Mouse (Mus musculus): ENCODE results near the gene Fam167b. TPM values are rescaled to one million over a fixed set of nuclear protein-coding genes. Genes with fewer than 3 reads are reported as not detected.
A peak's percentile ranks its signal among the peaks of the same experiment; 100 is the strongest.
"Not testable (repeated sequence)": the region's sequence is repeated elsewhere in the genome, so short reads cannot be mapped to it uniquely, and the experiment has no call there.

Gene Fam167b
- polyA plus RNA-seq, 1 experiment from 2014 or later: 5.8 TPM

DNA sequence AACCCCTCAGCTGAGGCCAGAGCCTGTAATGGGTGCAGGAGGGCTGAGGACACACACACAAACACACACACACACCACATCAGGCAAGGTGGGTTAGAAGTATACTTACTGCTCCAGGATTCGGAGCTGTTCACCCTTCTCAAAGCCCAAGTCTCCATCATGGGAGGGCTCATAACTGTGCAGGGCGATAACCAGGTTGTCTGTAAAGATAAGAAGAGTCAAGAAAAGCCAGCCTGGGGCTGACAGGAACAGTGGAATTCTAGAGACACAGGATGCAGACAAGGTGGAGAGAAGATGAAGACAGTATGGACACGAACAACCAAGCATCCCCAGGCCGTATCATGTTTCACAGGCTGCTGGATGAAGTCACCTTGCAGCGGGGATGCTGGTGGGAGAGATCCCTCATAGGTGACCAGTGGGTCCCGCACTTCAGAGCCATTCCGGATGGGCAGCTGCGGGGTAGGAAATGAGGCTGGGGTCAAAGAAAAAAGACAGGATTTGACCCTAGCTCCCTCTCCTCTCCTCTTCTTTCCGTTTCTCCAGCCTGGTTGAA lies 21.0 kb downstream of the Fam167b start:
- H3K36me3 ChIP-seq: no peaks in the 10 kb centered on the region
- ATAC-seq (ENCODE audit: insufficient number of reproducible peaks, insufficient read depth, low FRiP score, low TSS enrichment, low read depth): no peak
- peak overlapping the region; percentile 86 for H3K4me2 ChIP-seq
- peak overlapping the region; percentile 78; the same call in 1 of the 2 replicates for H3K27ac ChIP-seq
- H3K4me3 ChIP-seq: peak overlapping the region; percentile 55
- no peaks in the 10 kb centered on the region for H3K27me3 ChIP-seq
- H3K4me1 ChIP-seq: peaks cover 17% of the 10 kb centered on the region
- no peaks in the 10 kb centered on the region for H3K9me3 ChIP-seq
- WGBS: 66% methylated on average over 9 of the region's 9 CpGs
- H3K9ac ChIP-seq: peak overlapping the region; percentile 75; the same call in 1 of the 2 replicates

DNA sequence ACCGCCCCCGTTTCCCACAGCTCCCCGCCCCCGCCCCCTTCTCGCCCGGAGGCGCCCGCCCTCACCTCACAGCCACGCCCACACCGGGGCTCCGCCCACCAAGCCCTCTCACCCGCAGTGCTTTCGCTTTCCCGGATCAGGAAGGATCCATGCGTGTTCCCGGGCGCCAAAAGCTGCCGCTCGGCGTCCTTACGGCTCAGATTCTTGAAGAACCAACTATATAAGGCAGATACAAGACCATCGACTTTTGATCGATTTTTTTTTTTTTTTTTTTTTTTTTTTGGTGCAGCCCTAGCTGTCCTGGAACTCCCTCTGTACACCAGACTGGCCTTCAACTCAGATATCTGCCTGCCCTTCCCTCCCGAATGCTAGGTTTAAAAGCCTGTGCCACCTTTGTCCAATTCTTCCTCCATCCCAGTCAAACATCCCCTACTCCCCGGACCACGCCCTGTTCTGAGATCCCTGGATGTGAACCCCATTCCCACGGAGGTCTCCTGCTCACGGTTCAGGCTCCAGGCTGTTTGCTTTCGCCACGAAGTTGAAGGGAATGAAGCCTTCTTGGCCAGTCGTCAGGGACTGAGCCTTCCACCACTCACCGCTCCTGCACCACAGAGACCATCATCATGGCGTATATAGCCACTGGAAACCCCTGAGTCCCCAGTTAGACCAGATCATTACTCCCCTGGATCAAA lies 21.7 kb downstream of the Fam167b start:
- H3K4me1 ChIP-seq: peaks cover 17% of the 10 kb centered on the region
- no peaks in the 10 kb centered on the region for H3K36me3 ChIP-seq
- no peaks in the 10 kb centered on the region for H3K27me3 ChIP-seq
- peak overlapping the region; percentile 75 for H3K9ac ChIP-seq
- WGBS: 8% methylated on average over 32 of the region's 33 CpGs
- ATAC-seq (ENCODE audit: insufficient number of reproducible peaks, insufficient read depth, low FRiP score, low TSS enrichment, low read depth): peak; percentile 70; the same call in 1 of the 2 replicates
- peak overlapping the region; percentile 55 for H3K4me3 ChIP-seq
- H3K4me2 ChIP-seq: peak overlapping the region; percentile 86
- H3K27ac ChIP-seq: peak overlapping the region; percentile 78
- no peaks in the 10 kb centered on the region for H3K9me3 ChIP-seq

GRCm38 (mm10) chr4:129555862-129556531 lies 22.4 kb downstream of the Fam167b start:
- Histone ChIP-seq H3K4me1 (peaks cover 17% of the 10 kb centered on the region), H3K4me3 (peak overlapping the region; percentile 55), H3K9ac (peak overlapping the region; percentile 75), H3K4me2 (peak overlapping the region; percentile 86), H3K27me3 (no peaks in the 10 kb centered on the region), H3K36me3 (no peaks in the 10 kb centered on the region), H3K9me3 (no peaks in the 10 kb centered on the region), H3K27ac (peak overlapping the region; percentile 78)
- WGBS: 1% methylated on average over 24 of the region's 24 CpGs
- peak; percentile 16; the same call in 1 of the 2 replicates for ATAC-seq (ENCODE audit: insufficient number of reproducible peaks, insufficient read depth, low FRiP score, low TSS enrichment, low read depth)

- 0 out of 2 replicates have a peak, but pooled peaks have one; percentile 8 for ATAC-seq (ENCODE audit: insufficient number of reproducible peaks, insufficient read depth, low FRiP score, low TSS enrichment, low read depth)
- WGBS: 5% methylated on average over 16 of the region's 16 CpGs
- H3K9ac ChIP-seq: peak overlapping the region; percentile 75
- H3K9me3 ChIP-seq: no peaks in the 10 kb centered on the region
- no peaks in the 10 kb centered on the region for H3K27me3 ChIP-seq
- peak overlapping the region; percentile 86 for H3K4me2 ChIP-seq
- 0 out of 2 replicates have a peak overlapping the region, but pooled peaks have one; percentile 78 for H3K27ac ChIP-seq
- H3K36me3 ChIP-seq: no peaks in the 10 kb centered on the region
- peaks cover 17% of the 10 kb centered on the region for H3K4me1 ChIP-seq
- peak overlapping the region; percentile 55 for H3K4me3 ChIP-seq
These were observed 22.9 kb downstream of the Fam167b start for GRCm38 (mm10) chr4:129555421-129555861.

GRCm38 (mm10) chr4:129554512-129554911 lies 23.8 kb downstream of the Fam167b start:
- H3K9me3 ChIP-seq; H3K27me3 ChIP-seq; H3K4me2 ChIP-seq; H3K36me3 ChIP-seq; ATAC-seq (ENCODE audit: insufficient number of reproducible peaks, insufficient read depth, low FRiP score, low TSS enrichment, low read depth); H3K4me3 ChIP-seq; H3K9ac ChIP-seq; H3K27ac ChIP-seq: not testable (repeated sequence)
- 91% methylated on average over 6 of the region's 6 CpGs for WGBS
- H3K4me1 ChIP-seq: peaks cover 20% of the 10 kb centered on the region

GRCm38 (mm10) chr4:129550295-129550694 lies 28.1 kb downstream of the Fam167b start:
- no peak overlapping the region for H3K27ac ChIP-seq
- no peaks in the 10 kb centered on the region for H3K36me3 ChIP-seq
- ATAC-seq (ENCODE audit: insufficient number of reproducible peaks, insufficient read depth, low FRiP score, low TSS enrichment, low read depth): no peak
- H3K4me3 ChIP-seq: no peak overlapping the region
- no peaks in the 10 kb centered on the region for H3K27me3 ChIP-seq
- H3K4me2 ChIP-seq: no peak overlapping the region
- WGBS: 45% methylated on average over 1 of the region's 1 CpGs
- H3K9me3 ChIP-seq: no peaks in the 10 kb centered on the region
- no peak overlapping the region for H3K9ac ChIP-seq
- H3K4me1 ChIP-seq: peaks cover 6% of the 10 kb centered on the region; the same call in 1 of the 2 replicates

GRCm38 (mm10) chr4:129549306-129549705 lies 29.0 kb downstream of the Fam167b start:
- Histone ChIP-seq H3K27ac (no peak overlapping the region), H3K27me3 (no peaks in the 10 kb centered on the region), H3K4me2 (no peak overlapping the region), H3K9me3 (no peaks in the 10 kb centered on the region), H3K36me3 (no peaks in the 10 kb centered on the region), H3K4me3 (no peak overlapping the region), H3K9ac (no peak overlapping the region), H3K4me1 (peaks cover 3% of the 10 kb centered on the region; the same call in 1 of the 2 replicates)
- ATAC-seq (ENCODE audit: insufficient number of reproducible peaks, insufficient read depth, low FRiP score, low TSS enrichment, low read depth): no peak
- WGBS: 94% methylated on average over 2 of the region's 2 CpGs

DNA sequence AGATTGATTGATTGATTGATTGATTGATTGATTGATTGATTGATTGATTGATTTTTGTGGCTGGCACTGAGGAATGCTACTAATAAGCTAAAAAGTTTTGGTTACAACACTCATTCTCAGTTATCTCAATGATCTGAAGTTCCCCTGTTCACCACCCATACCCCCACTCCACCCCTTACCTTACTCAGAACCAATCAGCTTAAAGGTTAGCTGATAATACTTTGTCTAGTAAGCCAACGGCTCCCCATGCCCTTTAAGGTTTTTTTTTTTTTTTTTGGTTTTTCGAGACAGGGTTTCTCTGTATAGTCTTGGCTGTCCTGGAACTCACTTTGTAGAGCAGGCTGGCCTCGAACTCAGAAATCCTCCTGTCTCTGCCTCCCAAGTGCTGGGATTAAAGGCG lies 30.7 kb downstream of the Fam167b start:
- not testable (repeated sequence) for H3K4me2 ChIP-seq; H3K4me3 ChIP-seq; H3K9me3 ChIP-seq; H3K4me1 ChIP-seq; ATAC-seq (ENCODE audit: insufficient number of reproducible peaks, insufficient read depth, low FRiP score, low TSS enrichment, low read depth); H3K27me3 ChIP-seq; H3K36me3 ChIP-seq; H3K27ac ChIP-seq; H3K9ac ChIP-seq
- WGBS: 86% methylated on average over 4 of the region's 4 CpGs

DNA sequence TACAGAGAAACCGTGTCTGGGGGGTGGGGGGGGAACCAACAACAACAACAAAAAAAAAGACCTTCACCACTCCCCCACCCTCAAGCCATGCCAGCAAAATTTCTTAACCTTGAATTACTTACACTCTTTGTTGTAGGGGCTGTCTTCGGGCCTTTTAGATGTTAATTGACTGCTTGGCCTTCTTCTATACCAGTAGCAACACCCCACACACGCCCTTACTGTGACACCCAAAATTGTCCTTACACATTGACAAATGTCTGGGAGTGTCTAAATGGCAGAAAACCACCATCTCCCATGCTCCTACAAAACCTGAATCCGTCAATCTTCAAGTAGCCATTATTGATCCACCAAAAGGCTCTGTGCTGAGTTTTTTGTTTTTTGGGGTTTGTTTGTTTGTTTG lies 34.2 kb downstream of the Fam167b start:
- no peaks in the 10 kb centered on the region for H3K27me3 ChIP-seq
- no peak for ATAC-seq (ENCODE audit: insufficient number of reproducible peaks, insufficient read depth, low FRiP score, low TSS enrichment, low read depth)
- no peak overlapping the region for H3K4me3 ChIP-seq
- no peak overlapping the region for H3K4me2 ChIP-seq
- H3K4me1 ChIP-seq: peaks cover 9% of the 10 kb centered on the region
- peaks cover 11% of the 10 kb centered on the region for H3K36me3 ChIP-seq
- H3K9me3 ChIP-seq: no peaks in the 10 kb centered on the region
- no peak overlapping the region for H3K27ac ChIP-seq
- H3K9ac ChIP-seq: no peak overlapping the region
- WGBS: 85% methylated on average over 4 of the region's 4 CpGs

DNA sequence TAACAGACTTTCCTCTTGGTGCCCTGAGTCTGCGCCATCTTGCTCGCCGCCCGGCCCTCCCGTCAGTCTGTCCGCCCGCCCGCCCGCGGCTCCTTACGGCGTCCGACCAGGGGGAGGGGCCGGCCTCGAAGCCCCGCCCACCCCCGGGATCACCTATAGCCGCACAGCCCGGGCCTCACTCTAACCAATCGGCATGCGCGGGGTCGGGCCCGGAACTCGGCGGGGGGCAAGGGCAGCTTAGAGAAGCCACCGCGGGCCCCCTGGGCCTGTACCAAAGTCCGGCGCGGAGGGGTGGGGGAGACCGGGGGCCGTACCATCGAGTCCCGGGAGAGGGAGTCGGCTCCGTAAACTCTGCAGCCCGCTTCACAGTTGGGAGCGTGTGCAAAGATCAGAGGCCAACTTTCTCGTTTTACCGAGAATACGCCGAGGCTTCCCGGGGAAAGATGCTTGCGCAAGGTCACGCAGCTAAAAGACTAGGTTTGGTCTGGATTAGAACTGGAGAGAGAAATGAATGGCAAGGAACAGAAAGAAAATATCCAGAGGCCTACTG lies 35.7 kb downstream of the Fam167b start, which contains the start of gene Hdac1:
Gene Hdac1 (minus strand): TSS at position 122 of the 550 bp plus-strand sequence.
- Histone ChIP-seq H3K27me3 (no peaks in the 10 kb centered on the region), H3K9ac (peak within 1 kb of the TSS; percentile 91), H3K4me1 (peaks cover 9% of the 10 kb centered on the region), H3K4me3 (peak within 1 kb of the TSS; percentile 78), H3K9me3 (no peaks in the 10 kb centered on the region), H3K4me2 (peak within 1 kb of the TSS; percentile 72), H3K27ac (peak within 1 kb of the TSS; percentile 85), H3K36me3 (peaks cover 17% of the 10 kb centered on the region)
- peak; percentile 99 for ATAC-seq (ENCODE audit: insufficient number of reproducible peaks, insufficient read depth, low FRiP score, low TSS enrichment, low read depth)
- under 1% methylated on average over 46 of the region's 46 CpGs for WGBS

DNA sequence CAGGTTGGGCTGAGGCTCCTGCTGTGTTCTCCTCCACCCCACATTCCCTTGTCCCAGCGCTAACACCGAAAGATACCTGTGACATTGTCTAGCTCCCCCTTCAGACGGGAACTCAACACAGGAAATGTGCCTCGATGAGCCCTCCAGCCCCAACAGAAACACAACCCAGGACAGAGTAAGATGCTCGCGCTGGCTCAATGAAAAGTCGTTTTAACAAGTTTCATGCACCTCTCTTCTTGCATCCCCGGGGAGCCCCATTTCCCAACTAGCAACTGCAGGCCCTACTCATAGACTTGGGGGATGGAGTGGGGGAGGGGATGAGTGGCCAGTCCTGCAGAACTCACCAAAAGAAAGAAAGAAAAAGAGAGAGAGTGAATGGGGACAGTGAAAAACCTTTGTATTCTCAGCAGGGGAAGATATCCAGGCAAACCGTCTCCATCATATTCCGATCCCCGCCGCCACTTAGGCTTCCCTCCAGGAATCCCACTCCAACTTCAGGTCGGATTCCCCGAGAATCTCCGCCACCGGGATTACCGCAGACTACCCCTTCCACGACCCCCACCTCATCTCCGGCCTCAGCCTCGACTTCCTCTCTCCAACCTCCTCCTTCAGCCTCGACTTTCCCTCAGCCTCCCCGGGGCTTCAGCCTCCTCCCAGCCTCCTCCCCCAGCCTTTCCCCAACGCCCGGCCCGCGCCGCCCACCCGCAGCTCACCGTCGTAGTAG lies 36.3 kb downstream of the Fam167b start:
- Histone ChIP-seq H3K9ac (peak overlapping the region; percentile 91), H3K27ac (peak overlapping the region; percentile 85), H3K27me3 (no peaks in the 10 kb centered on the region), H3K4me3 (peak overlapping the region; percentile 78), H3K9me3 (no peaks in the 10 kb centered on the region), H3K4me2 (peak overlapping the region; percentile 72), H3K4me1 (peaks cover 9% of the 10 kb centered on the region), H3K36me3 (peaks cover 23% of the 10 kb centered on the region)
- no peak for ATAC-seq (ENCODE audit: insufficient number of reproducible peaks, insufficient read depth, low FRiP score, low TSS enrichment, low read depth)
- under 1% methylated on average over 30 of the region's 30 CpGs for WGBS
